Mouse (Mus musculus): ENCODE measurements around the gene Fam49a. TPM values are rescaled to one million over a fixed set of nuclear protein-coding genes. Genes with fewer than 3 reads are reported as not detected.

Gene Fam49a
- polyA plus RNA-seq, 1 experiment: 10.4 TPM

- no peak for TF ChIP-seq CTCF (IDR thresholded peaks at IDR 0.05; ENCODE audit: insufficient read depth, low read length)
- WGBS: 44% methylated on average over 10 of the region's 10 CpGs
- DNase-seq: no peak
- no peak overlapping the region for H3K4me3 ChIP-seq (replicated peaks; ENCODE audit: extremely low read depth, low read depth, low read length)
- H3K4me1 ChIP-seq (ENCODE audit: control insufficient read depth, insufficient read depth, low read length): peaks cover 8% of the 10 kb centered on the region
Observed at GRCm38 (mm10) chr12:12405491-12406110, 143.7 kb downstream of the Fam49a start.

GRCm38 (mm10) chr12:12409044-12409443, 147.1 kb downstream of the Fam49a start:
- DNase-seq: no peak
- 59% methylated on average over 5 of the region's 5 CpGs for WGBS
- peaks cover 3% of the 10 kb centered on the region; the same call in 1 of the 2 replicates for H3K4me1 ChIP-seq (ENCODE audit: control insufficient read depth, insufficient read depth, low read length)
- TF ChIP-seq CTCF (IDR thresholded peaks at IDR 0.05; ENCODE audit: insufficient read depth, low read length): no peak
- no peak for TF ChIP-seq POLR2A (IDR thresholded peaks at IDR 0.05; ENCODE audit: borderline replicate concordance, extremely low read depth, low read depth, low read length)
- H3K4me3 ChIP-seq (replicated peaks; ENCODE audit: extremely low read depth, low read depth, low read length): no peak overlapping the region

GRCm38 (mm10) chr12:12412674-12413073, 150.7 kb downstream of the Fam49a start:
- Histone ChIP-seq H3K4me1 (ENCODE audit: control insufficient read depth, insufficient read depth, low read length) (no peaks in the 10 kb centered on the region), H3K4me3 (replicated peaks; ENCODE audit: extremely low read depth, low read depth, low read length) (no peak overlapping the region)
- TF ChIP-seq POLR2A (IDR thresholded peaks at IDR 0.05; ENCODE audit: borderline replicate concordance, extremely low read depth, low read depth, low read length): no peak
- TF ChIP-seq CTCF (IDR thresholded peaks at IDR 0.05; ENCODE audit: insufficient read depth, low read length): peak; percentile 99
- DNase-seq: peak; percentile 90
- WGBS: 31% methylated on average over 5 of the region's 5 CpGs

- DNase-seq: no peak
- 7% methylated on average over 2 of the region's 2 CpGs for WGBS
- Histone ChIP-seq H3K4me1 (ENCODE audit: control insufficient read depth, insufficient read depth, low read length) (no peaks in the 10 kb centered on the region), H3K4me3 (replicated peaks; ENCODE audit: extremely low read depth, low read depth, low read length) (no peak overlapping the region)
- TF ChIP-seq CTCF (IDR thresholded peaks at IDR 0.05; ENCODE audit: insufficient read depth, low read length): no peak
- TF ChIP-seq POLR2A (IDR thresholded peaks at IDR 0.05; ENCODE audit: borderline replicate concordance, extremely low read depth, low read depth, low read length): no peak
Observed at GRCm38 (mm10) chr12:12420423-12420822, 158.5 kb downstream of the Fam49a start.

- Histone ChIP-seq H3K4me3 (replicated peaks; ENCODE audit: extremely low read depth, low read depth, low read length) (peak overlapping the region; percentile 59), H3K4me1 (ENCODE audit: control insufficient read depth, insufficient read depth, low read length) (no peaks in the 10 kb centered on the region)
- no peak for TF ChIP-seq POLR2A (IDR thresholded peaks at IDR 0.05; ENCODE audit: borderline replicate concordance, extremely low read depth, low read depth, low read length)
- peak; percentile 88 for TF ChIP-seq CTCF (IDR thresholded peaks at IDR 0.05; ENCODE audit: insufficient read depth, low read length)
- WGBS: 14% methylated on average over 25 of the region's 25 CpGs
- DNase-seq: peak; percentile 72
Observed at GRCm38 (mm10) chr12:12420841-12421579, 159.1 kb downstream of the Fam49a start.

GRCm38 (mm10) chr12:12421580-12421878, 159.6 kb downstream of the Fam49a start:
- 95% methylated on average over 8 of the region's 8 CpGs for WGBS
- DNase-seq: no peak
- Histone ChIP-seq H3K4me1 (ENCODE audit: control insufficient read depth, insufficient read depth, low read length) (no peaks in the 10 kb centered on the region), H3K4me3 (replicated peaks; ENCODE audit: extremely low read depth, low read depth, low read length) (no peak overlapping the region)
- TF ChIP-seq CTCF (IDR thresholded peaks at IDR 0.05; ENCODE audit: insufficient read depth, low read length): no peak
- no peak for TF ChIP-seq POLR2A (IDR thresholded peaks at IDR 0.05; ENCODE audit: borderline replicate concordance, extremely low read depth, low read depth, low read length)

- no peak for DNase-seq
- TF ChIP-seq POLR2A (IDR thresholded peaks at IDR 0.05; ENCODE audit: borderline replicate concordance, extremely low read depth, low read depth, low read length): no peak
- TF ChIP-seq CTCF (IDR thresholded peaks at IDR 0.05; ENCODE audit: insufficient read depth, low read length): no peak
- Histone ChIP-seq H3K4me1 (ENCODE audit: control insufficient read depth, insufficient read depth, low read length) (no peaks in the 10 kb centered on the region), H3K4me3 (replicated peaks; ENCODE audit: extremely low read depth, low read depth, low read length) (no peak overlapping the region)
- WGBS: 78% methylated on average over 5 of the region's 5 CpGs
Observed at GRCm38 (mm10) chr12:12425188-12425587, 163.2 kb downstream of the Fam49a start.

- 87% methylated on average over 1 of the region's 1 CpGs for WGBS
- Histone ChIP-seq H3K4me1 (ENCODE audit: control insufficient read depth, insufficient read depth, low read length) (no peaks in the 10 kb centered on the region), H3K4me3 (replicated peaks; ENCODE audit: extremely low read depth, low read depth, low read length) (no peak overlapping the region)
- DNase-seq: no peak
- TF ChIP-seq POLR2A (IDR thresholded peaks at IDR 0.05; ENCODE audit: borderline replicate concordance, extremely low read depth, low read depth, low read length) (no peak), CTCF (IDR thresholded peaks at IDR 0.05; ENCODE audit: insufficient read depth, low read length) (no peak)
Observed at GRCm38 (mm10) chr12:12427285-12427684, 165.3 kb downstream of the Fam49a start.

- Histone ChIP-seq H3K4me3 (replicated peaks; ENCODE audit: extremely low read depth, low read depth, low read length) (no peak overlapping the region), H3K4me1 (ENCODE audit: control insufficient read depth, insufficient read depth, low read length) (no peaks in the 10 kb centered on the region)
- no peak for DNase-seq
- TF ChIP-seq POLR2A (IDR thresholded peaks at IDR 0.05; ENCODE audit: borderline replicate concordance, extremely low read depth, low read depth, low read length) (no peak), CTCF (IDR thresholded peaks at IDR 0.05; ENCODE audit: insufficient read depth, low read length) (no peak)
- 82% methylated on average over 7 of the region's 7 CpGs for WGBS
Observed at GRCm38 (mm10) chr12:12428886-12429285, 166.9 kb downstream of the Fam49a start.

Data from lung, adult 2 months (tissue).